In the genomic region with DNA sequence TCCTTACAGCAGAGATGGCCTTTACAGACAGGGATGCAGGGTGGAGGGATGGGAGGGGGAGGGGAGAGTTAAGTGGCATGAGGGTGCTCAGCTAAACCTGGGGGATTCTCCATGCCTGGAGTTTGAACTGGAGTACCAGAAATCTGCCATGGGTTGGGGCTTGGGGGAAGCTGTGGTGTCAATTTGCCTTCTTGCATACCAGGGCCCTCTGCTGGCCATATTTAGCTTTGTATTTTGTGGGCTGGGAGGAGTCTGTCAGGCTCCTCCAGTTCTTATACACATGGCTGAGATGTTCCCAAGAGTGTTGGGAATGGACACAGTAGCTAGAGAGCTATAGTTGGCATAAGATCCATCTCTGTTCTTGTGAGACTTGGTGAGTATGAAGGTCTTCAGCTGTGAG, we compare ENCODE assay signal across 11 mouse cellular contexts. TPM values are rescaled to one million over a fixed set of nuclear protein-coding genes. Genes with fewer than 3 reads are reported as not detected.
DNase-seq lines count a peak whose midpoint lies in the region; ATAC-seq and TF ChIP-seq lines count a peak whose summit lies in the region.
"Had no signal": no experiment of that assay in that cellular context is flagged by ENCODE, and none has a peak within 500 bp of the region (broad histone marks: within the 10 kb centered on the region; RNA-seq: fewer than 3 reads in every experiment).

No protein-coding gene starts in this region.

- no peaks in the 10 kb centered on the region for H3K36me3 ChIP-seq in midbrain, embryonic 10.5 days

- peak; percentile 23 for DNase-seq in gastrocnemius, adult 2 months
- DNase-seq in gastrocnemius, postnatal 4 days (ENCODE audit: low spot score in 2 of 2): no peak
- DNase-seq in thymus, postnatal 0 days (ENCODE audit: low spot score): peak; percentile 18
- DNase-seq in thymus, adult 18-20 months: no peak
- peak; percentile 21 for DNase-seq in thymus, postnatal 4 days
- no peak for DNase-seq in frontal cortex, postnatal 36 days (ENCODE audit: low spot score in 2 of 2)
- DNase-seq in midbrain, embryonic 10.5 days (ENCODE audit: low spot score): no peak

- no peaks in the 10 kb centered on the region for H3K9me3 ChIP-seq in midbrain, embryonic 10.5 days (replicated peaks)

- peak; percentile 78 for ATAC-seq in common myeloid progenitor, adult 5-6 weeks (replicated peaks; ENCODE audit: low read depth, poor library complexity, severe bottlenecking)
- ATAC-seq: midbrain, embryonic 16.5 days had no signal

- H3K27ac ChIP-seq in gastrocnemius, adult 2 months: no peak overlapping the region
- H3K27ac ChIP-seq in midbrain, embryonic 10.5 days (replicated peaks): no peak overlapping the region

- no peaks in the 10 kb centered on the region for H3K27me3 ChIP-seq in midbrain, embryonic 10.5 days (ENCODE audit: low read depth, poor library complexity, severe bottlenecking)

- no peaks in the 10 kb centered on the region for H3K4me1 ChIP-seq in midbrain, embryonic 10.5 days

- intact Hi-C loops in gastrocnemius, adult 2 months (cut with DNase I): no loop called here

- H3K4me3 ChIP-seq in gastrocnemius, adult 2 months: no peak overlapping the region
- no peak overlapping the region for H3K4me3 ChIP-seq in midbrain, embryonic 10.5 days

- peak; percentile 38; the same call in 1 of the 2 replicates for TF ChIP-seq CTCF in gastrocnemius, adult 2 months (IDR thresholded peaks at IDR 0.05)

RNA-seq across cellular contexts. Expression of gene Gm21750, which starts 23.6 kb away (rescaled TPM):
- total RNA-seq in gastrocnemius, adult 2 months (2021): not detected
- total RNA-seq in gastrocnemius, postnatal 4 days (2021): not detected
- not detected in 2 replicates for polyA plus RNA-seq in thymus, postnatal 0 days (2015; fragmentation: Nextera tagmentation; extraction: Ambion mirVana)
- total RNA-seq in common myeloid progenitor, adult 5-6 weeks (2017): not detected in 2 replicates
- not detected in 2 replicates for polyA plus RNA-seq in midbrain, embryonic 10.5 days (2016; fragmentation: Nextera tagmentation; extraction: Ambion mirVana)
- polyA plus RNA-seq: heart, embryonic 11.5 days; limb, embryonic 11.5 days; midbrain, embryonic 16.5 days had no signal

Comparison
In these comparisons a context has a peak if more than half of its experiments do, and no peak if none do; other contexts are left out.
1. DNase-seq: peak in gastrocnemius, adult 2 months (single experiment), thymus, postnatal 0 days (single experiment) and thymus, postnatal 4 days (single experiment); none in gastrocnemius, postnatal 4 days (0 of 2), thymus, adult 18-20 months (0 of 2), frontal cortex, postnatal 36 days (0 of 2) and midbrain, embryonic 10.5 days (single experiment).